Mouse (Mus musculus): ENCODE data around the gene Olfr967. TPM values are rescaled to one million over a fixed set of nuclear protein-coding genes. Genes with fewer than 3 reads are reported as not detected.

Olfr967 gene
- polyA plus RNA-seq (2012; rRNA removed; ENCODE audit: low replicate concordance): not detected in 2 replicates

GRCm38 (mm10) chr9:39745949-39746348 lies at the start of gene Olfr967:
TSS of gene Olfr967 (plus strand) at chr9:39746249.

GRCm38 (mm10) chr9:39707017-39707416 lies 39.0 kb upstream of the Olfr967 start, which contains the start of gene Olfr149:
TSS of gene Olfr149 (minus strand) at chr9:39707117.

DNA sequence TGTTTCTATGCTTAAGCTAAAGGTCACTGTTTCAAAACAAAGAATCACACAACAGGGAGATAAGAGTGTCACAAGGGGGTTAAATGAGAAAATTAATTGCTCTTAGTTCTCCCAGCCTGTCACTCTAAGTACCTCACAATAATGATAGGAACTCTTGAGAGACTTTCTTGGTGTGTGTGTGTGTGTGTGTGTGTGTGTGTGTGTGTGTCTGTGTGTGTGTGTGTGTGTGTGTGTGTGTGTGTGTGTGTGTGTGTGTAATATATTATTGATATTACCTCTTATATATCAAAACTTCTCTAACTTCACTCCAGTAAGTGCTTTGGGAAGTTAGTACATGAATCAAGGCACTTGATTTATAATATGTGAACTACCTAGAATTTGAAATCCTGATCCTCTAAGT lies 35.0 kb upstream of the Olfr967 start, which contains the start of gene Olfr965:
Gene Olfr965 (plus strand): TSS at position 301 of the 400 bp plus-strand sequence.

DNA sequence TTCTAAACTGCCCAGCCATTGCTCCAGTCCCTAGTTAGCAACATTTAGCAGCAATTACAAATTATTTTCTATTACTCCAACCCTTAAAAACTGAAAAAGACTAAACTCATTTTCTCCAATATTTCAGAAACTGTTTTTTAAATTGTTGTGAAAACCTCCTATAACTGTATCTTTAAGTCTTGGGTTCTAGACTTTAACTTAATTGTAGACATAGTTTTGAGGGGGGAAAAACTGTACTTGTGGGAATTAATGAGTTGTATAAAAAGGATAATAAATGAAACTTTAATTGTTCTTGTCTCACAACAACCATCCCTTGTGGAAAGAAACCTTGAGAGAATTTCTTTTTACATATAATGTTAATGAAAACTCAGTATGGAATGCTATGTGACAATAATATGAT lies 15.4 kb upstream of the Olfr967 start, which contains the start of gene Olfr150:
Gene Olfr150 (plus strand): TSS at position 301 of the 400 bp plus-strand sequence.

DNA sequence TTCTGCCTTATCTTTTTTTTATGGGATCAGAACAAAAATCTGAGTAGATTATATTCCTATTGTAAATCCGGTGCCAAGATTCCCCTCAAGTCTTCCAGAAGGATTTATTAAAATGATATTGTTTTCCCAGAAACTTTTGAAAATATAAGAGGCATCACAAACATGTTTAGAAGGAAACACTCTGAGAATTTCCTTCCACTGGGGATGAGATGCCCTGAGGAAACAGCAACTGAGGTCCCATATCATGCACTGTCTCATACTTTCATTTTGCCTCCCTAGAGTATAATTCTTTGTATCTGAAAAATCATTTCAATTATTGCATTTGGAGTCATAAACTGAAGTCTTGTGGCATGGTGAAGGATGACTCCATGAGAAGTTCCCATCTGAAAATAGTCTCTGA lies 37.1 kb downstream of the Olfr967 start, which contains the start of gene Olfr968:
Gene Olfr968 (minus strand): TSS at position 101 of the 400 bp plus-strand sequence.

DNA sequence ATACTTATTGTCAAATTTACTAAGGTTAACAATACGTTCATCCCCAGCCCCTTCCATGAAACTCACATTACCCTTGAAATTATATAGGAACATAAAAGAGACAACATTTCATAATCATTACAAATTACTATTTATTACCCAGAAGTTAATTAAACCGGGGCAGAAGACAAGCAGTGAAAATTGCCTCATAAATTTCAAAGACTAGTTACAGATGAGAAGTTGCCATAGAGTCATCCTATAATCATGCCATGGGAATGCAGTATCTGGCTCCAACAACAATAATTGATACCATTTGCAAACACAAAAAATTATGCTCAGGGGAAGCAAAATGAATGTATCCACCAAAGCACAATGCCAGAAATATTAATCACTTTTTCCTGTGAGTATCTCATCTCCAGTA lies 44.5 kb downstream of the Olfr967 start, which contains the start of gene Olfr969:
Gene Olfr969 (plus strand): TSS at position 388 of the 400 bp plus-strand sequence.

Other genes with a start within 250 kb of the Olfr967 start
- gene Olfr957, start 230.4 kb upstream of the Olfr967 start, polyA plus RNA-seq (2012; rRNA removed; ENCODE audit: low replicate concordance): not detected in 2 replicates
- gene Olfr958, start 192.2 kb upstream of the Olfr967 start, polyA plus RNA-seq (2012; rRNA removed; ENCODE audit: low replicate concordance): not detected in 2 replicates
- not detected in 2 replicates for gene Olfr959, start 170.7 kb upstream of the Olfr967 start, polyA plus RNA-seq (2012; rRNA removed; ENCODE audit: low replicate concordance)
- 5.5 and 7.6 TPM in 2 replicates for gene AW551984, start 141.8 kb upstream of the Olfr967 start, polyA plus RNA-seq (2012; rRNA removed; ENCODE audit: low replicate concordance)
- not detected in 2 replicates for gene Olfr148, start 135.6 kb upstream of the Olfr967 start, polyA plus RNA-seq (2012; rRNA removed; ENCODE audit: low replicate concordance)
- not detected in 2 replicates for gene Olfr960, start 124.9 kb upstream of the Olfr967 start, polyA plus RNA-seq (2012; rRNA removed; ENCODE audit: low replicate concordance)
- gene Olfr961, start 101.2 kb upstream of the Olfr967 start, polyA plus RNA-seq (2012; rRNA removed; ENCODE audit: low replicate concordance): not detected in 2 replicates
- gene Olfr963, start 79.0 kb upstream of the Olfr967 start, polyA plus RNA-seq (2012; rRNA removed; ENCODE audit: low replicate concordance): not detected in 2 replicates
- not detected in 2 replicates for gene Olfr149, start 39.1 kb upstream of the Olfr967 start, polyA plus RNA-seq (2012; rRNA removed; ENCODE audit: low replicate concordance)
- gene Olfr965, start 34.9 kb upstream of the Olfr967 start, polyA plus RNA-seq (2012; rRNA removed; ENCODE audit: low replicate concordance): not detected in 2 replicates
- gene Olfr150, start 15.3 kb upstream of the Olfr967 start, polyA plus RNA-seq (2012; rRNA removed; ENCODE audit: low replicate concordance): not detected in 2 replicates
- not detected in 2 replicates for gene Olfr968, start 37.0 kb downstream of the Olfr967 start, polyA plus RNA-seq (2012; rRNA removed; ENCODE audit: low replicate concordance)
- not detected in 2 replicates for gene Olfr969, start 44.7 kb downstream of the Olfr967 start, polyA plus RNA-seq (2012; rRNA removed; ENCODE audit: low replicate concordance)
- gene Olfr970, start 62.6 kb downstream of the Olfr967 start, polyA plus RNA-seq (2012; rRNA removed; ENCODE audit: low replicate concordance): not detected in 2 replicates
- gene Olfr971, start 90.6 kb downstream of the Olfr967 start, polyA plus RNA-seq (2012; rRNA removed; ENCODE audit: low replicate concordance): not detected in 2 replicates
- not detected in 2 replicates for gene Olfr972, start 120.2 kb downstream of the Olfr967 start, polyA plus RNA-seq (2012; rRNA removed; ENCODE audit: low replicate concordance)
- gene Olfr229, start 161.1 kb downstream of the Olfr967 start, polyA plus RNA-seq (2012; rRNA removed; ENCODE audit: low replicate concordance): not detected in 2 replicates
- not detected in 2 replicates for gene Olfr974, start 191.3 kb downstream of the Olfr967 start, polyA plus RNA-seq (2012; rRNA removed; ENCODE audit: low replicate concordance)
- gene Olfr975, start 205.8 kb downstream of the Olfr967 start, polyA plus RNA-seq (2012; rRNA removed; ENCODE audit: low replicate concordance): not detected in 2 replicates
- gene Olfr976, start 214.9 kb downstream of the Olfr967 start, polyA plus RNA-seq (2012; rRNA removed; ENCODE audit: low replicate concordance): not detected in 2 replicates
- not detected in 2 replicates for gene Olfr978, start 245.9 kb downstream of the Olfr967 start, polyA plus RNA-seq (2012; rRNA removed; ENCODE audit: low replicate concordance)